Mouse (Mus musculus) mouse embryonic stem cell (cell line): ENCODE results near the gene Rwdd2a.

Experiments used
- in situ Hi-C, 2 experiments: fragments of 300-500 bp; cut with MboI; formaldehyde crosslinking; loops; 1 replicate in 1 of 2; 3 replicates in 1 of 2; pipeline ENCODE4 v1.14.3; 2019 to 2020; ENCODE audit warnings: low sequenced_read_pairs in 2 of 2, low pct_unique_long_range_greater_than_20kb in 1 of 2, mixed read lengths in 1 of 2; ENCODE audit not compliant: unreplicated experiment in 1 of 2

Gene Rwdd2a

DNA sequence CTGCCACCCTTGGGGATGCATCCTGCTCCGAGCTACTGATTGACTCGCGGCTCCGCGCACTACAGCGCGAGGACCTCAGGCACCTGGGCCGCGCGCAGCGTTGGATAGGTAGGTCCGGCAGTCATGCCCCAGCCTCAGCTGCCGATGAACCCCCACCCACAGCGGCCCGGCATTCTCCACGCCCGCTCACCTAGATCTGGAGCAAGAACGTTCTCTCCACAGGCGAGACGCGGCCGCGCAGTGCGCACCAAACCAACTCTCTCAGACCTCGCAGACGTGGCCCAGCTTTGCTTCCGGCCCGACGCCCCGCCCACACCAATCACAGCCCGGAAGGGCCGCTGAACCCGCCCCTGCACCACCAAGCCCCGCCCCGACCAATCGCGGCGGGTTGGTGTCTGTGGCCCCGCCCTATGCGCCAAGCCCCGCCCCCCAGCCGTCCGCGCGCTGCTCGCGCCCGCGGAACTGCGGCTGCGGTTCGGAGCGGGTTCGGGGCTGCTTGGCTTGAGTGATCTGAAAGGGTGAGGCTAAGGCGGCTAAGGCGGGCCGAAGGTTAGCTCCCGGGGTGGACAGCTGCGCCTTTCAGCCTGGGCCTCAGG, at the start of gene Rwdd2a, which contains the start of gene Pgm3:
Gene Rwdd2a, plus strand, starts transcription at position 452 of the 596 bp plus-strand sequence.
Gene Pgm3, minus strand, starts transcription at position 303 of the 596 bp plus-strand sequence.
- in situ Hi-C loops = loop anchor here (5.0 kb wide), 1 partner anchor 104 kb away; the partner anchor contains the start of gene Dop1a (in 2 of the 2)

- in situ Hi-C loops = no loop called here
These were observed 49.5 kb upstream of the Rwdd2a start for GRCm38 (mm10) chr9:86522335-86522734.

- in situ Hi-C loops = no loop called here
These were observed 46.2 kb upstream of the Rwdd2a start for GRCm38 (mm10) chr9:86525600-86525999.

GRCm38 (mm10) chr9:86534071-86534470, 37.7 kb upstream of the Rwdd2a start:
- in situ Hi-C loops = no loop called here

GRCm38 (mm10) chr9:86543451-86543850, 28.3 kb upstream of the Rwdd2a start:
- in situ Hi-C loops = no loop called here

DNA sequence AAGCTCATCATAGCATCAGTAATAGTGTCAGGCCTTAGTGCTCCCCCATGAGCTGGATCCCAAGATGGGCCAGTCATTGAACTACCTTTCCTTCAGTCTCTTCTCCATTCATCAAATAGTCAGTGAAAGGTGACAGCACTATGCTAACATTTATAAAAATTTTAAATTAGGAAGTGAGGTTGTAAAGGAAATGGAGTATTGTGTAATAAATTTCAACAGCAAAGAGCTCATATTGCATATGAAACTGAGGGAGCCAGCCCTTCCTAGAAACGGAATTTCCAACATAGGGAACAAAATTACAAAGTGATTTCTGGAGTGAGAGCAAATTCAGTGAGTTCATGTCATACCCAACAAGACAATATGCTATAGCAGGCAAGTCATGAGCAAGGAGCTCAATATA, 27.2 kb upstream of the Rwdd2a start:
- in situ Hi-C loops = no loop called here

- in situ Hi-C loops = no loop called here
These were observed 22.1 kb upstream of the Rwdd2a start for GRCm38 (mm10) chr9:86549637-86550162.

DNA sequence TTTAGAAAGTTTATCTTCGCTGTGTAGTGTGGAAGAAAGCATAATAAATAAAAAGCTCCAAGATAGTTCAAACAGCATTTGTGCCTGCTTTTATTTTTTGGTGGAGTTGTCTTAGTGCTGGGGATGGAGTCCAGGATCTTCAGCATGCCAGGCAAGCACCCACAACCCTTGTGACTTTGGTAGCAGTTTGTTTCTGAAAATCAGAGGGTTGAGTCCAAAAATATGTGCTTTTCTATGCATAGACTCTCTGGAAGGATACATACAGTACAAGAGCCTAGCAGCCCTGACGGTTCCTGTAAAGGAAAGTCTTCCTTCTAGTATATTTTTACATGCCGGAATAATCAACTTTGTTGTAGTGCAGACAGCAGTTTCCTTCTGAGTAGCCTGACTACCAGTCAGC, 21.1 kb upstream of the Rwdd2a start:
- in situ Hi-C loops = no loop called here

- in situ Hi-C loops = no loop called here
These were observed 17.9 kb upstream of the Rwdd2a start for GRCm38 (mm10) chr9:86553886-86554285.

- in situ Hi-C loops = no loop called here
These were observed 17.1 kb upstream of the Rwdd2a start for GRCm38 (mm10) chr9:86554641-86555040.

DNA sequence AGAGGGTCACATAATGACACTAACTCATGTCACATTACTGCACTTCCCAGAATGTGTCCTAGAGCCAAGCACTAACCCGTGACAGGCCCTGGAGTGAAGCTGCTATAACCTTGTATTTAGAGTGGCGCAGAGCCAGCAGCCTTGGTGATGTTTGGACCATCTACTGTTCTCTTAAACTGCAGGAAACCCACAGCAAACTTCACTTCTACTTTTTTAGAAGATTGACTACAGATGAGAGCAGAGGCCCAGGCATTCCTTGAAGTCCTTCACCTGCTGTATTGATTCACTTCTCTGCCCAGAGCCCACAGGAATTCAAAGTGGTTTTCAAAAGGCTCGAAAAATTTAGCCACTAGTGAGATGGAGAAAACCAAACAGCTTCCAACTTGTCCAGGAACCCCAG, 11.2 kb upstream of the Rwdd2a start:
- in situ Hi-C loops = no loop called here

GRCm38 (mm10) chr9:86569314-86569910, 2.4 kb upstream of the Rwdd2a start:
- in situ Hi-C loops = no loop called here

DNA sequence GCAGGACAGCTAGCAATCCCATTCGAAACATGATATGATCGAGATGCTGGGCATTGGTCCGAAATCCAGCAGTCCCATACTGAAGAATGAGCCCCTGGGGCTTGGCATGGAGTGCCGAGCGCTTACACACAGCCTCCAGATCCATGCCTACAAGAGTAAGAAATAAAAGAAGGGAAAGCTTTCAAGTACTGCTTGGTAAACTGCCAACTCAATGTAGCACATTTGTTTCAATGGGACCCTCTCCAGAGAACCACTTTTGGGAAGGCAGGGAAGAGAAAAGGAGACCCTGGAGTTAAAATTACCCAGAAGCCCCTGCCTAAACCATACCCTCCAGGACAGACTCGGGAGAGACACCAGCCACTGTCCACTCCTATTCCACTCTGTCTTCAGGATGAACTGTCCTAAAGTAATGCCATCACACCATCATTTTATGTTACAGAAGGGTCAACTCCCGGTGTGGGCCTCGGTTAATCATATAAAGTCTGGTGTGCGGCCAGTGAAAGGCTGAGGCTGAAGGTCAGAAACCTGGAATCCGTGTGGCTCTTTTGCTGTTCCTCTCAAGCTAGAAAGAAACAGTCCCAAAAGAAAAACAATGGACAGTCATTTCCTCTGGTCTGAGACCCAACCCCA, 1.4 kb upstream of the Rwdd2a start:
- in situ Hi-C loops = loop anchor here (5.0 kb wide), 1 partner anchor 103 kb away; the partner anchor contains the start of gene Dop1a (in 2 of the 2)

- in situ Hi-C loops = loop anchor here (5.0 kb wide), 1 partner anchor 104 kb away; the partner anchor contains the start of gene Dop1a (in 2 of the 2)
These were observed 845 bp upstream of the Rwdd2a start for GRCm38 (mm10) chr9:86570946-86571345.

GRCm38 (mm10) chr9:86572196-86572595, 405 bp downstream of the Rwdd2a start:
- in situ Hi-C loops = loop anchor here (5.0 kb wide), 1 partner anchor 105 kb away; the partner anchor contains the start of gene Dop1a (in 2 of the 2)

DNA sequence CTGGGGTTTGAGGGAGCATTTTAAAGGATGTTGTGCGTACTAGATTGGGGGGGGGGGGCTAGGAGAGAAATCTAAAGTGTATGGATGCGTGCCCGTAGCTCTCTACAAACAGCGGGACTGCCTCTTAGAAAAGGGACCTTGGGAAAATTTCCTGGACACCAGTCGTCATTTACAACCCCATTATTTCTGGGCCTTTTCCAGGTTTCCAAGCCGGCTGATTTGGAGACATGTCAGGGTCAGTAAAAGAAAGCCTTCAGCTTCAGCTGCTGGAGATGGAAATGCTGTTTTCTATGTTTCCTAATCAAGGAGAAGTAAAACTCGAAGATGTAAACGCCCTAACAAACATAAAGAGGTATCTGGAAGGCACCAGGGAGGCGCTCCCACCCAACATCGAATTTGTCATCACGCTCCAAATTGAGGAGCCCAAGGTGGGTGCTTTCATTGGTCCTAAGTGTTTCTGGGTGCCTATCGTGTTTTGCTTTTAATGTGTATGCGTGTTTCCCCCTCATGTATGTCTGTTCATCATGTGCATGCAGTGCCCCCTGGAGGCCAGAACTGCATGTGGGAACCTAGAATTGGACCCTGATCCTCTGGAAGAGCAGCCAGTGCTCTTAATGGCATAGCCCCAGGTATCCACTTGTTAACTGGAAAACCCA, 973 bp downstream of the Rwdd2a start:
- in situ Hi-C loops = loop anchor here (5.0 kb wide), 1 partner anchor 105 kb away; the partner anchor contains the start of gene Dop1a (in 2 of the 2)

- in situ Hi-C loops = loop anchor here (5.0 kb wide), 1 partner anchor 106 kb away; the partner anchor contains the start of gene Dop1a (in 2 of the 2)
These were observed 2.0 kb downstream of the Rwdd2a start for GRCm38 (mm10) chr9:86573616-86574303.

DNA sequence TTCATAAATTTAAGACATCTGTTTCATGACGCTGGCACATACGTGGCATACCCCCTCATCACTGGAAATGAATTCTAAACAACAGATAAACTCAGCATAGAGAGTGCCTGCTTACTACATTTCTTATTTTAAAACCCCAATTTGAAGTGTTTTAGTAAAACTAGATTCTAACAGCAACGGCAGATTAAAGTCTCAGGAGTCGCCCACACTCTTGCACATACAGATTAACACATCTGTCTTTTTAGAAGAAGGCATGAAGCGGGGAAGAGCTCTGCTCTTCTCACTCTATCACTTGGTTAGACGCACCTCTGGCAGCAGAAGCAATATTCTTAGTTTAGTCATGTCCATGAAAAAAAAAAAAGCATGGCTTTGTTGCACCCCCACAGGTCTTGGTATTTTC, 3.4 kb downstream of the Rwdd2a start:
- in situ Hi-C loops = no loop called here
